Mouse (Mus musculus): ENCODE measurements around the gene Gm12184. TPM values are rescaled to one million over a fixed set of nuclear protein-coding genes. Genes with fewer than 3 reads are reported as not detected.
A peak's percentile ranks its signal among the peaks of the same experiment; 100 is the strongest.
"Not testable (repeated sequence)": the region's sequence is repeated elsewhere in the genome, so short reads cannot be mapped to it uniquely, and the experiment has no call there.

Gene Gm12184
- polyA plus RNA-seq (2015; fragmentation: Nextera tagmentation; extraction: Ambion mirVana) = 4.4 and 5.5 TPM in 2 replicates

- not testable (repeated sequence) for H3K9me3 ChIP-seq (ENCODE audit: low read length); DNase-seq (ENCODE audit: low spot score); H3K4me1 ChIP-seq (ENCODE audit: insufficient read depth, low read depth, low read length); H3K27me3 ChIP-seq (replicated peaks; ENCODE audit: insufficient read depth, low read length); H3K36me3 ChIP-seq (ENCODE audit: insufficient read depth, low read length)
- H3K9ac ChIP-seq (replicated peaks; ENCODE audit: low read depth) = 0 out of 2 replicates have a peak within 1 kb of the TSS, but pooled peaks have one; percentile 29
- TF ChIP-seq CTCF (IDR thresholded peaks at IDR 0.05) = peak; percentile 31; the same call in 1 of the 2 replicates
- peak; percentile 89 for ATAC-seq
- H3K4me3 ChIP-seq (ENCODE audit: low read depth, low read length) = peak within 1 kb of the TSS; percentile 41
- H3K27ac ChIP-seq (ENCODE audit: low read length) = peak within 1 kb of the TSS; percentile 44
- WGBS = under 1% methylated on average over 39 of the region's 92 CpGs
- H3K4me2 ChIP-seq (replicated peaks; ENCODE audit: low read depth, low read length) = peak within 1 kb of the TSS; percentile 61
Measured at GRCm38 (mm10) chr11:48825979-48826751, at the start of gene Gm12184, which contains the start of gene Trim7. TSS of gene Gm12184 (minus strand) at chr11:48826655. TSS of gene Trim7 (plus strand) at chr11:48826140.

GRCm38 (mm10) chr11:48875343-48875837 lies 48.9 kb upstream of the Gm12184 start:
- DNase-seq (ENCODE audit: low spot score); ATAC-seq; H3K4me3 ChIP-seq (ENCODE audit: low read depth, low read length); H3K4me1 ChIP-seq (ENCODE audit: insufficient read depth, low read depth, low read length); H3K27ac ChIP-seq (ENCODE audit: low read length); H3K36me3 ChIP-seq (ENCODE audit: insufficient read depth, low read length); H3K9ac ChIP-seq (replicated peaks; ENCODE audit: low read depth); H3K4me2 ChIP-seq (replicated peaks; ENCODE audit: low read depth, low read length); H3K9me3 ChIP-seq (ENCODE audit: low read length); H3K27me3 ChIP-seq (replicated peaks; ENCODE audit: insufficient read depth, low read length): not testable (repeated sequence)
- 88% methylated on average over 1 of the region's 1 CpGs for WGBS

- Histone ChIP-seq H3K4me1 (ENCODE audit: insufficient read depth, low read depth, low read length) (peaks cover 9% of the 10 kb centered on the region; the same call in 1 of the 2 replicates), H3K9ac (replicated peaks; ENCODE audit: low read depth) (no peak overlapping the region), H3K4me3 (ENCODE audit: low read depth, low read length) (no peak overlapping the region), H3K4me2 (replicated peaks; ENCODE audit: low read depth, low read length) (no peak overlapping the region), H3K9me3 (ENCODE audit: low read length) (no peaks in the 10 kb centered on the region), H3K36me3 (ENCODE audit: insufficient read depth, low read length) (no peaks in the 10 kb centered on the region), H3K27ac (ENCODE audit: low read length) (no peak overlapping the region), H3K27me3 (replicated peaks; ENCODE audit: insufficient read depth, low read length) (no peaks in the 10 kb centered on the region)
- ATAC-seq (no peak), DNase-seq (ENCODE audit: low spot score) (peak; percentile 88)
- WGBS = 0% methylated on average over 4 of the region's 4 CpGs
- TF ChIP-seq EP300 (IDR thresholded peaks at IDR 0.05) (no peak), CTCF (IDR thresholded peaks at IDR 0.05) (peak; percentile 81)
Measured at GRCm38 (mm10) chr11:48874465-48874864, 48.0 kb upstream of the Gm12184 start.

- peaks cover 14% of the 10 kb centered on the region; the same call in 1 of the 2 replicates for H3K4me1 ChIP-seq (ENCODE audit: insufficient read depth, low read depth, low read length)
- H3K4me2 ChIP-seq (replicated peaks; ENCODE audit: low read depth, low read length) = no peak overlapping the region
- H3K36me3 ChIP-seq (ENCODE audit: insufficient read depth, low read length) = no peaks in the 10 kb centered on the region
- no peak overlapping the region for H3K9ac ChIP-seq (replicated peaks; ENCODE audit: low read depth)
- no peaks in the 10 kb centered on the region for H3K9me3 ChIP-seq (ENCODE audit: low read length)
- H3K27me3 ChIP-seq (replicated peaks; ENCODE audit: insufficient read depth, low read length) = no peaks in the 10 kb centered on the region
- no peak overlapping the region for H3K4me3 ChIP-seq (ENCODE audit: low read depth, low read length)
- ATAC-seq (no peak), DNase-seq (ENCODE audit: low spot score) (no peak)
- 54% methylated on average over 10 of the region's 10 CpGs for WGBS
- TF ChIP-seq EP300 (IDR thresholded peaks at IDR 0.05) (no peak), CTCF (IDR thresholded peaks at IDR 0.05) (no peak)
- no peak overlapping the region for H3K27ac ChIP-seq (ENCODE audit: low read length)
Measured at GRCm38 (mm10) chr11:48873591-48874290, 47.3 kb upstream of the Gm12184 start.

GRCm38 (mm10) chr11:48872695-48873300 lies 46.3 kb upstream of the Gm12184 start:
- H3K27ac ChIP-seq (ENCODE audit: low read length) = peak overlapping the region; percentile 94
- H3K36me3 ChIP-seq (ENCODE audit: insufficient read depth, low read length) = no peaks in the 10 kb centered on the region
- WGBS = 52% methylated on average over 7 of the region's 7 CpGs
- ATAC-seq (no peak), DNase-seq (ENCODE audit: low spot score) (peak; percentile 26)
- H3K4me3 ChIP-seq (ENCODE audit: low read depth, low read length) = peak overlapping the region; percentile 45; the same call in 1 of the 2 replicates
- H3K4me1 ChIP-seq (ENCODE audit: insufficient read depth, low read depth, low read length) = peaks cover 14% of the 10 kb centered on the region; the same call in 1 of the 2 replicates
- H3K9me3 ChIP-seq (ENCODE audit: low read length) = no peaks in the 10 kb centered on the region
- no peaks in the 10 kb centered on the region for H3K27me3 ChIP-seq (replicated peaks; ENCODE audit: insufficient read depth, low read length)
- H3K4me2 ChIP-seq (replicated peaks; ENCODE audit: low read depth, low read length) = peak overlapping the region; percentile 79
- no peak overlapping the region for H3K9ac ChIP-seq (replicated peaks; ENCODE audit: low read depth)
- TF ChIP-seq EP300 (IDR thresholded peaks at IDR 0.05) = no peak
- no peak for TF ChIP-seq CTCF (IDR thresholded peaks at IDR 0.05)
